Mouse (Mus musculus) G1E (cell line): ENCODE measurements around the gene Glb1.

Experiments
- CTCF ChIP-seq: IDR thresholded peaks from 2 replicates; pipeline ENCODE4 v1.5.1; 2012; ENCODE audit warnings: low read depth, low read length, inconsistent platforms, mixed read lengths
- POLR2AphosphoS5 ChIP-seq: IDR thresholded peaks from 2 replicates; pipeline ENCODE4 v1.6.1; 2012; ENCODE audit warnings: low read depth, low read length, inconsistent platforms; ENCODE audit not compliant: insufficient replicate concordance

DNA sequence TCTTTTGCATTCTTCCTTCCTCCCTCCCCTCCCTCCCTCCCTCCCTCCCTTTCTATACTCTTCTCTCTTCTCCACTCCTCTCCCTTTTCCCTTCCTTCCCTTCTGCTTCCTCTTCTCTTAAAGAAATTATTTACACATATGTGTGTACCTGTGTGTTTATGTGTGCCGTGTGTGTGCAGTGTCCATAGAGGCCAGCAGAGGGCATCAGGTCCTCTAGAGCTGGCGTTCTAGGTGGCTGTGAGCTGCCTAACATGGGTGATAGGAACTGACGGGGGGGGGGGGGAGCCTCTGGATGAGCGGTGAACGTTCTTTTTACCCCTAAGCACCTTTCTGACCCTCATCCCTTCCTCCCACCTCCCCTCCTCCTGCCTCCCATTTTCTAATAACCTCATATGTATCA lies 10.4 kb downstream of the Glb1 start:
- TF ChIP-seq CTCF = no peak
- TF ChIP-seq POLR2AphosphoS5 = no peak
